Mouse (Mus musculus) lung, postnatal 25 days (tissue): Measurements from ENCODE around the gene Olfr275.
"Not testable (repeated sequence)": the region's sequence is repeated elsewhere in the genome, so short reads cannot be mapped to it uniquely, and the experiment has no call there.

ENCODE experiments used
- DNase-seq: peaks from one replicate; pipeline ENCODE4 v3.0.0; 2022; ENCODE audit warnings: low spot score

The Olfr275 gene

DNA sequence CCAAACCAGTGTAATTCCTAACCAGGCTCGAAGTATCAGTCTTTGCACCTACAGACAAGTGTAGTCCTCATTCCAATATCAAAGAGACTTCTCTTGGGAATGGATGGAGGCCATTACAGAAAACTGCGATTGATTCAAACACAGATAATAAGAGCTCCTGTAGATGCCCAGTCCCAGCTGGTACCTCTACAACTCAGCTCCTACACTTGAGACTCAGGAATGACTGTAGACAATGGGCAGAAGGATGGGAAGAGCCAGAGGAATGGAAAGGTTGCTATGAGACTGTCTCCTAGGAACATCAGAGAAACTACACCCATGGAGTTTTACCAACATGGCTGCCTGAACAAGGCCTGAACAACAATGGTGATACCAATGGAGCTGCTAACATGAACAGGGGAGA lies at the start of gene Olfr275:
TSS of gene Olfr275 (plus strand) at position 301 of the 400 bp plus-strand sequence.
- DNase-seq = no peak

DNA sequence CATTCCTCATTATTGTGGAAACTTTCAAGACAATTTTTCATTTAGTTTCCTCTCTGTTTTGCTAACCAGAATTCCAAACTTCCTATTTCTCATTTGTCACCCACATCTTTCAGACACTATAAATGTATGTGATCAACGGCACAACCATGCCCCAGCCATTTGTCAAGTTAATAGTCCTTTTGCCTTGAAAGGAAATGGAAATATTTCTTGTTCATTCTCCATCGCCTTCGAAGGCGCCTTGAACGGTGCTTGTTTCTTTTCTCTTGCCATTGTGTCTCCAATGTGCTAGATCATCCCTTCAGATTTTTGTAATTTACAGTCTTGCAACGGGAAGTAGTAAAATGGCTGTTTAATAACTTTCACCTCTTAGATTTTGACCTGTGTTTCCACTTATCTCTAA lies 48.8 kb upstream of the Olfr275 start:
- DNase-seq = no peak

DNA sequence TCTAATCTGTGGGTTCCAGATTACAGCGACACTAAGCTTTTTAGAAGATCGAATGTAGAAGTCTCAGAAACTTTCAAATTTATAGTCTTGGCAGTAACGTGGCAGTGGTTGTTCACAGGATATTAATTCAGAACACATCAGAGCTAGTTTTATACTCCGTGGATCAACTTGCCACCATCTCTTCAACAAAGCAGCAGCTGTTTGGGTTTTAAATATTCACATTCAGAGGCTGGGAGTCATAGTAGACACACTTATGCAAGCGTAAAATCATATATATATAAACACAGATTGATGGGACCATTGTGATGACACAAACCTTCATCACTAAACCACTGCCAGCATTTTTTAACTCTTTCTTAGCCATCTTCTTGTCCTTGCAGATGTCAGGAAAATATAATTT lies 42.2 kb upstream of the Olfr275 start:
- no peak for DNase-seq

DNA sequence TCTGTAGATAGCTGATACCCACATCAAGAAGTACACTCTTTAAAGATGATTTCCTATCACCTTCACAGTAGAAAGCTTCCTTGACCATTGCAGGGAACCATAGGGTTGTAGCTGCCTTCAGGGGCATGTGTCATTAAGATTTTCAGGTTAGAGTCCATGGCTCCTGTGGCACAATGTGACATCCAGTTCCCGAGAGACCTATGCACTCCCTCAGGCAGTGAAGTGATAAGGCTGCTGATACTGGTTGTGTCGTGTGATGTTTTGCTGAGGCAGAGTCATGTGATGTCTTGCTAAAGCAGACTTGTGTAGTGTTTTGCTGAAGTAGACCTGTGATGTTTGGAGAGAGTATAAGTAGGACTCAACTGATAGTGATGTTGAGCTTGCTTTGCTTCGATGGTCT lies 14.4 kb upstream of the Olfr275 start:
- no peak for DNase-seq

DNA sequence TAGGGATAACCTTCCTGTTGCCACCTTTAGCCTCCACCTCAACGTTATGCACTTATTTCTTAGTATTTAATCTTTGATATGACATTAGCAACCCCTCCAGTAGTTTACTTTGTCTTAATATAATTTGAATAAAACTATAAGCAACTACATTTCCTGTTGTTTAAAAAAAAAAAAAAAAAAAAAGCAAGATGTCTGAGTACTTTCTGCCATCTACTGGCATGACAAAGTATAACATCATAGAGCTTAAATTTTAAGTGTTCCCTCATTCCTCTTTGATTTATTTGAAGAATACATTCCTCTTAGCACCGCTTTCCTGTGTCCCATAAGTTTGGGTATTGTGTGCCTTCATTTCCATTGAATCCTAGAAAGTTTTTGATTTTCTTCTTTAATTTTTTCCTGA lies 2.5 kb upstream of the Olfr275 start:
- no peak for DNase-seq

DNA sequence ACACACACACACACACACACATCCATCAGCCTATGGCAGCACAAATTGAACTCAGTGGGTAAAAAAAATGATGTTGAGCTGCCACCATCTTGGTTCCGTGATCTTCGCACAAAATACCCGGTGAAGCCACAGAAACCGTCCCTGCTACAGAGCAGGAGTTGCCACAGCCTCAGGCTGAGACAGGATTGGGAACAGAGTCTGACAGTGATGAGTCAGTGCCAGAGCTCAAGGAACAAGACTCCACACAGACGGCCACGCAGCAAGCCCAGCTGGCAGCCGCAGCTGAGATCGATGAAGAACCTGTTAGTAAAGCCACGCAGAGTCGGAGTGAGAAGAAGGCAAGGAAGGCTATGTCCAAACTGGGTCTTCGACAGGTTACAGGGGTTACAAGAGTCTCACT lies 7.0 kb downstream of the Olfr275 start:
- no peak for DNase-seq

DNA sequence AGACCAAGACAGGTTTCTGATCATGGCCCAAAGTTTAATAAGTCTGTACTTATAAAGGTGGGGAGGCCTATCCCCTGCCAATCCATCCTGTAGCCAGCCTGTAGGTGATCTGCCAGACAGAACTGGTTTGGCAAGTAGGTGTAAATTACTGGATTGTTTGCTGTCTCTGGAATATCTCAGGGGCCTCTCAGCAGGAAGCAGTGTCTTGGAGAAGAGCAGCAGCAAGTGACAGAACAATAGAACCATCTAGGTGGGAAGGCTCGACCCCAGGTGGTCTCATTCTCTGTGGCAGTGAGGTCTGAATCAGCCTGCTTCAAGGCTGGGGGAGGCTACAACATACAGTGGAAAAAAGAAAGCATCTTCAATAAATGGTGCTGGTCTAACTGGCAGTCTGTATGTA lies 31.0 kb downstream of the Olfr275 start:
- DNase-seq = not testable (repeated sequence)

DNA sequence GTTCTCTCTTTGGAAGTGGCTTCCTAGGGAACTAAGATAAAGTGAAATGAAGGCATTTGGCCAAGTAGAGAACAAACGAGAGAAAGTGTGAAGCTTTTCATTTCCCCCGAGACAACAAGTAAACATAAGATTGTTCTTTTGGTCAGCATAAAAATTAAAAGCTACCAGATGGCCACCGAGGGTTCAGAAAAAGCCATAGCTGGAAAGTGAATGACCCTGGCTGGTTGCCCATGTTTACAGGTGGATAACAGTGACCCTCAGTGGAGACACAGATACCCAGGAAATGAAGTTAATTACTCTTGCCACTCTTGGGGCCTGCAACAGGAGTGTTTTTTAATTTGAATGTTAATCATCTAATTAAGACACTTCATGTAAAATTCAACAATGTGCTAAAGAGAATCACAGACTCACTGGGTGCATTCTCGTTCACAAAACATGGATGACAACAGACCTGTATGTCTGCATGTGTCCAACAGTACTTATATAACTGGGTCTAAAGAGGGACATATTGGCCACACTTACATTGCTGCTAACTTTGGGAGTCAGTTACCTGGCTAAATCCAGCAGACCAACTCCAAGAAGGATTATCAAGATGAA lies 34.7 kb downstream of the Olfr275 start:
- DNase-seq = no peak

DNA sequence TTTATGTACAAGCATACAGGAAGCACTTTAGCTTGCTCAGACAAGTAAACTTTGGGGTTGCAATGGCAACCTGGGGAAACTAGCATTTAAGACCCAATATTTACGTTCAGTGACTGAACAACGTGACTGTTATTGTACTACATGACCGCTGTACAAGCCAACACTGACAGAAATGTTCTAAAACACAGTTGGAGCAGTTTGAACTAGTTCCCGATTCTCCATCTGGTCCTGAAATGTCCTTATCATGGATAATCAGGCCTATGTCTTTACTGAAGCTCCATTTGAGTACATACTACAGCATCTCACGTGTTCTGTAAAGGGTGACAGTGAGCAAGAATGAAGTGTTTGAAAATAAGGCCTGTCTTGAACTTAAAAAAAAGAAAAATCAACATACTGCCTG lies 35.3 kb downstream of the Olfr275 start:
- no peak for DNase-seq

DNA sequence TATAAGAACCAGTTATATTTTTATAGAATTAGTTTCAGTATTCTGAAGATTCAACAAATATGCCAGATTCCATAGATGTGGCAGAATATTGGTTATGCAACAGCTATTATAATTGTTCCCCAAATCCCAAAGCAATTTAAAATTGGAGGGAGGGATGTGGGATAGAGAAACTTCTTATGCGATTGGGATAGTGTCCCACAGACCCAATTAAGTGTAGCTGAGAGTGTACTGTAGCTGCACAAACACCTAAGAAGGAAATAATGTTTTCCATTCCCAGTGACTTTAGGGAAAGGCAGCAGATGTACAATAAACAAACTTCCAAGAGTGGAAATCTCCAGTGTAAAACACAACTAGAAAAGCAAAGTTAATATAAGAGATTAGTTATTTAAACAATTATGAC lies 44.7 kb downstream of the Olfr275 start, which contains the start of gene Olfr273:
TSS of gene Olfr273 (minus strand) at position 101 of the 400 bp plus-strand sequence.
- no peak for DNase-seq

DNA sequence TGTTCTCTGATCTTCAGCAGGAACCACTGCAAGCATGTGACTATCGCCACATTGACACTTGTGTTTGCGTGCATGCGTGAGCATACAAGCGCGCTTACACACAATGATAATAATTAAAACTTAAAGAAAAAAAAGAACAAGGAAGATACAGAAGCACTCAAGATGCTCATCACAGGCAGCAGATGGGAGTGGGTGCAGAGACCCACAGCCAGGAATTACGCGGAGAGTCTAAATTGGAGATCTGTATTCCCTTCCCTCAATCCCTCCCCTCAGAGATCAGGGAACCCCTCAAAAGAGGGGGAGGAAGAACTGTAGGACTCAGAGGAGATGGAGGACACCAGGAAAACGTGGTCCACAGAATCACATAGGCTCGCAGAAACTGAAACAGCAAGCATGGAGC lies 49.8 kb downstream of the Olfr275 start:
- DNase-seq = no peak
